Mouse (Mus musculus) heart, postnatal 0 days (tissue): ENCODE results near the gene Jph4. TPM values are rescaled to one million over a fixed set of nuclear protein-coding genes. Genes with fewer than 3 reads are reported as not detected.

ENCODE experiments used
- ATAC-seq: fragments of 200-750 bp; cut with Nextera tagmentation; 2 replicates; pipeline ENCODE4 v1.8.0; 2017; ENCODE audit warnings: low read depth, moderate number of reproducible peaks, moderate library complexity; ENCODE audit not compliant: insufficient read depth
- DNase-seq: peaks from one replicate; pipeline ENCODE4 v3.0.0-alpha.2; 2016; ENCODE audit warnings: low spot score
- H3K27ac ChIP-seq: fragments of 300-500 bp; sonication (generic); 2 replicates; pipeline ENCODE4 v1.5.1; 2014; ENCODE audit warnings: low read depth, mild to moderate bottlenecking
- H3K27me3 ChIP-seq: fragments of 300-500 bp; sonication (generic); 2 replicates; pipeline ENCODE4 v1.6.1; 2014; ENCODE audit warnings: low read length, mixed read lengths; ENCODE audit not compliant: control insufficient read depth, insufficient read depth
- H3K36me3 ChIP-seq: fragments of 300-500 bp; sonication (generic); replicated peaks from 2 replicates; pipeline ENCODE4 v1.6.1; 2014; ENCODE audit warnings: low read length, mixed read lengths; ENCODE audit not compliant: control insufficient read depth, insufficient read depth
- H3K4me1 ChIP-seq: fragments of 300-500 bp; sonication (generic); 2 replicates; pipeline ENCODE4 v1.6.1; 2014; ENCODE audit warnings: antibody characterized with exemption; ENCODE audit not compliant: control insufficient read depth, insufficient read depth
- H3K4me2 ChIP-seq: fragments of 300-500 bp; sonication (generic); 2 replicates; pipeline ENCODE4 v1.6.1; 2014; ENCODE audit warnings: low read depth, mild to moderate bottlenecking, low read length, moderate library complexity
- H3K4me3 ChIP-seq: fragments of 300-500 bp; sonication (generic); 2 replicates; pipeline ENCODE4 v1.5.1; 2014; ENCODE audit warnings: low read depth, low read length
- H3K9ac ChIP-seq: fragments of 300-500 bp; sonication (generic); replicated peaks from 2 replicates; pipeline ENCODE4 v1.6.1; 2014; ENCODE audit warnings: low read depth, low read length, mixed read lengths
- H3K9me3 ChIP-seq: fragments of 300-500 bp; sonication (generic); replicated peaks from 2 replicates; pipeline ENCODE4 v1.6.1; 2016; ENCODE audit warnings: low read length; ENCODE audit not compliant: control insufficient read depth
- CTCF ChIP-seq: IDR thresholded peaks from 2 replicates; pipeline ENCODE4 v1.5.1; 2016; ENCODE audit warnings: antibody characterized with exemption, control low read depth, low read depth
- EP300 ChIP-seq: IDR thresholded peaks from 2 replicates; pipeline ENCODE4 v1.6.1; 2016; ENCODE audit warnings: antibody characterized with exemption, low read depth
- WGBS: fragments of 180-500 bp; shearing (Covaris S2); extraction: QIAGEN DNeasy Blood & Tissue Kit; methylation state at CpG from one replicate; pipeline ENCODE4 v1.1.7; 2014; 5-methylcytosine and 5-hydroxymethylcytosine counted together
- polyA plus RNA-seq: library from polyadenylated mRNA; unstranded; fragments of >200 nt; fragmentation: Nextera tagmentation; extraction: Ambion mirVana; gene quantifications from 2 replicates; pipeline ENCODE4 v1.2.1, GENCODE M21; 2015
- total RNA-seq: library from RNA; depleted of rRNA; stranded (reverse); fragments of >200 nt; gene quantifications from 2 replicates; pipeline ENCODE4 v1.2.3, GENCODE M21; 2014; ENCODE audit warnings: low replicate concordance

Jph4 gene
- total and polyA plus RNA-seq, 2 experiments from 2014 or later, result 0.03 to 0.38 TPM

- H3K36me3 ChIP-seq, result no peaks in the 10 kb centered on the region
- TF ChIP-seq CTCF (no peak), EP300 (no peak)
- 47% methylated on average over 5 of the region's 5 CpGs for WGBS
Observed at GRCm38 (mm10) chr14:55125711-55126110, 9.0 kb upstream of the Jph4 start.

GRCm38 (mm10) chr14:55122359-55122758 lies 5.6 kb upstream of the Jph4 start:
- WGBS, result 24% methylated on average over 8 of the region's 8 CpGs
- TF ChIP-seq CTCF (no peak), EP300 (no peak)
- no peaks in the 10 kb centered on the region for H3K9me3 ChIP-seq
- DNase-seq (no peak), ATAC-seq (no peak)
- H3K9ac ChIP-seq, result no peak overlapping the region
- H3K4me3 ChIP-seq, result peak overlapping the region; percentile 10
- no peaks in the 10 kb centered on the region for H3K36me3 ChIP-seq
- H3K4me1 ChIP-seq, result 0 out of 2 replicates have a peak, but pooled peaks cover 9% of the 10 kb centered on the region
- peaks cover 3% of the 10 kb centered on the region; the same call in 1 of the 2 replicates for H3K27me3 ChIP-seq
- peak overlapping the region; percentile 43 for H3K4me2 ChIP-seq
- no peak overlapping the region for H3K27ac ChIP-seq

More at GRCm38 (mm10) chr14:55125711-55126110, 9.0 kb upstream of the Jph4 start:
- no peak overlapping the region for H3K4me2 ChIP-seq
- 0 out of 2 replicates have a peak, but pooled peaks cover 9% of the 10 kb centered on the region for H3K4me1 ChIP-seq
- no peak for ATAC-seq
- no peak overlapping the region for H3K4me3 ChIP-seq
- no peak overlapping the region for H3K9ac ChIP-seq
- no peaks in the 10 kb centered on the region for H3K27me3 ChIP-seq
- no peaks in the 10 kb centered on the region for H3K9me3 ChIP-seq
- H3K27ac ChIP-seq, result no peak overlapping the region
- no peak for DNase-seq

- H3K4me1 ChIP-seq, result 0 out of 2 replicates have a peak, but pooled peaks cover 9% of the 10 kb centered on the region
- peak overlapping the region; percentile 10 for H3K4me3 ChIP-seq
- DNase-seq, result peak; percentile 93
- TF ChIP-seq EP300 (no peak), CTCF (peak; percentile 92)
- peak; percentile 95 for ATAC-seq
- H3K36me3 ChIP-seq, result no peaks in the 10 kb centered on the region
- H3K4me2 ChIP-seq, result peak overlapping the region; percentile 43
- no peaks in the 10 kb centered on the region for H3K9me3 ChIP-seq
- WGBS, result 1% methylated on average over 5 of the region's 5 CpGs
- H3K27ac ChIP-seq, result no peak overlapping the region
- H3K27me3 ChIP-seq, result peaks cover 7% of the 10 kb centered on the region; the same call in 1 of the 2 replicates
- H3K9ac ChIP-seq, result no peak overlapping the region
Observed at GRCm38 (mm10) chr14:55121947-55122346, 5.2 kb upstream of the Jph4 start.

- DNase-seq, result no peak
- H3K4me2 ChIP-seq, result no peak overlapping the region
- H3K4me3 ChIP-seq, result no peak overlapping the region
- no peak overlapping the region for H3K27ac ChIP-seq
- TF ChIP-seq EP300, result no peak
- TF ChIP-seq CTCF, result no peak; the same call in 1 of the 2 replicates
- no peaks in the 10 kb centered on the region for H3K9me3 ChIP-seq
- H3K36me3 ChIP-seq, result no peaks in the 10 kb centered on the region
- peaks cover 30% of the 10 kb centered on the region for H3K27me3 ChIP-seq
- H3K9ac ChIP-seq, result no peak overlapping the region
- peaks cover 16% of the 10 kb centered on the region for H3K4me1 ChIP-seq
- 79% methylated on average over 4 of the region's 4 CpGs for WGBS
- ATAC-seq, result no peak
Observed at GRCm38 (mm10) chr14:55119421-55120134, 2.8 kb upstream of the Jph4 start.

- Histone ChIP-seq H3K9me3 (no peaks in the 10 kb centered on the region), H3K27me3 (peaks cover 38% of the 10 kb centered on the region), H3K9ac (no peak overlapping the region), H3K4me2 (no peak overlapping the region), H3K4me3 (no peak overlapping the region), H3K36me3 (no peaks in the 10 kb centered on the region), H3K4me1 (peaks cover 22% of the 10 kb centered on the region), H3K27ac (no peak overlapping the region)
- no peak for ATAC-seq
- DNase-seq, result no peak
- WGBS, result 46% methylated on average over 4 of the region's 4 CpGs
- no peak for TF ChIP-seq CTCF
- no peak for TF ChIP-seq EP300
Observed at GRCm38 (mm10) chr14:55118852-55119251, 2.1 kb upstream of the Jph4 start.

GRCm38 (mm10) chr14:55115846-55116245 lies 889 bp downstream of the Jph4 start:
- TF ChIP-seq CTCF, result no peak
- no peak for TF ChIP-seq EP300
- Histone ChIP-seq H3K4me3 (peak overlapping the region; percentile 58), H3K27me3 (peaks cover 59% of the 10 kb centered on the region)

More at GRCm38 (mm10) chr14:55115846-55116245, 889 bp downstream of the Jph4 start:
- WGBS, result 7% methylated on average over 8 of the region's 8 CpGs
- Histone ChIP-seq H3K4me2 (peak overlapping the region; percentile 95; the same call in 1 of the 2 replicates), H3K27ac (no peak overlapping the region), H3K4me1 (peaks cover 13% of the 10 kb centered on the region), H3K9me3 (no peaks in the 10 kb centered on the region), H3K36me3 (no peaks in the 10 kb centered on the region), H3K9ac (no peak overlapping the region)
- DNase-seq (no peak), ATAC-seq (no peak)
